Mouse (Mus musculus) leukemia stem cell, adult 10-12 weeks (primary cell): ENCODE measurements around the gene Stk35. TPM values are rescaled to one million over a fixed set of nuclear protein-coding genes. Genes with fewer than 3 reads are reported as not detected.

Experiments
- polyA plus RNA-seq: library from polyadenylated mRNA; stranded (reverse); fragments of >175 nt; gene quantifications from 2 replicates; pipeline ENCODE4 v1.2.3, GENCODE M21; 2012; ENCODE audit warnings: low replicate concordance

The Stk35 gene
- polyA plus RNA-seq, result 6.3 and 21.8 TPM in 2 replicates

GRCm38 (mm10) chr2:129800271-129800903 is at the start of gene Stk35:
Gene Stk35 (plus strand): TSS chr2:129800517.

Other genes with a start within 250 kb of the Stk35 start
- gene Sirpa, start 207.7 kb upstream of the Stk35 start, polyA plus RNA-seq, result 38.4 and 40.9 TPM in 2 replicates
- not detected in 2 replicates for gene Pdyn, start 100.7 kb upstream of the Stk35 start, polyA plus RNA-seq
- gene Tgm3, start 211.8 kb downstream of the Stk35 start, polyA plus RNA-seq, result not detected in 2 replicates